Mouse (Mus musculus) urinary bladder, postnatal 14 days (tissue): ENCODE results near the gene Sfxn3.
"Not testable (repeated sequence)": the region's sequence is repeated elsewhere in the genome, so short reads cannot be mapped to it uniquely, and the experiment has no call there.

ENCODE experiments used
- DNase-seq: peaks from one replicate; pipeline ENCODE4 v3.0.0; 2021; ENCODE audit warnings: low spot score

Gene Sfxn3

DNA sequence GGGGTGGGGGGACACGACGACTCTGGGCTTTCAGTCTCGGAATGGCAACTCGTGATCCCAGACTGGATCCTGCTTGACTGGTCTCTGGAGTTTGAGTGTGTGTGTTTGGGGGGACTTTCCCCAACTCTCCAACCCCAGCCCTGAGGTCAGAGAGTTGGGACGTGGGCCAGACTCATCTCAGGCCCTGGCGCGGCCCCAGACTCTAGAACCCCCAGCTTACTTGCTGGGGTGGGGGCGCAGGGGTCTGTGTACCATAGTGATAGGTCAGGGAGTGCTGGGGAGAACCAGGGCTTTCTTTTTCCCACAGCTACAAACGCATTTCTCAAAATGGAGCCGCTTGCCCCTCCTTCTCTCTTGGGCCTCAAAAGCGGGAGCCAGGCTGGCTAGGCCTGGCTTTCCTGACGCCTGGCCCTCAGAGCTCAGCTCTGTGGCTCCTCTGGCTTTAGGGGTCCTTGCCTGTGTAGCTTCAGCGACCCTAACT, 28.9 kb upstream of the Sfxn3 start:
- no peak for DNase-seq

DNA sequence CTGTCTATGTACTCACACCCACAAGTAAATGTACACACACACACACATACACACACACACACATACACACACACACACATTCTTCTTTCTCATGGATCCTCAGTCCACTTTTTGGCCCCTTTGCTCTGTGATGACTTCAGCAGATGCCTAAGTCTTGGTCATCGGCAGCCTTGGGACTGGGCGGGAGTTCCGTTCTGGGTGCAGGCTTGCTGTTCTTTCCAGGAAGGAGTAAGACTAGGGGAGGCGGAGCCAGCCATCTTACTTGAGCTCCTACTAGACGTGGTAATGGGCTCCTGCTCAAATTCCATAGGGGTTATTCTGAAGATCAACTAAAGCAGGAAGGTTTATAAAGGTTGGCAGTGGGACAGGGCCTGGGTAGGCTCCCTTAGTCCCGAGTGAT, 27.0 kb upstream of the Sfxn3 start:
- DNase-seq: peak; percentile 69

DNA sequence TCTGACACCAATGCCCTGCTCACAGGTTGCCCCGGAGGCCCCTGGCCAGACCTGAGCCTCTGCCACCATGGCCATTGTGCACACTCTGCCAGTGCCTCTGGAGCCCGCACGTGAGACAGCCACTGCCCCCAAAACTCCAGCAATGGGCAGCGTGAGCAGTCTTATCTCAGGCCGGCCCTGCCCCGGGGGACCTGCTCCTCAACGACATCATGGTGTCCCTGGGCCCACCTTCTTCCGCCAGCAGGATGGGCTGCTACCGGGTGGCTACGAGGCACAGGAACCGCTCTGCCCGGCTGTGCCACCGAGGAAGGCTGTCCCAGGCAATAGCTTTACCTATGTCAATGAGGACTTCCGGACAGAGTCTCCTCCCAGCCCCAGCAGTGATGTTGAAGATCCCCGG, 25.9 kb upstream of the Sfxn3 start:
- DNase-seq: no peak

DNA sequence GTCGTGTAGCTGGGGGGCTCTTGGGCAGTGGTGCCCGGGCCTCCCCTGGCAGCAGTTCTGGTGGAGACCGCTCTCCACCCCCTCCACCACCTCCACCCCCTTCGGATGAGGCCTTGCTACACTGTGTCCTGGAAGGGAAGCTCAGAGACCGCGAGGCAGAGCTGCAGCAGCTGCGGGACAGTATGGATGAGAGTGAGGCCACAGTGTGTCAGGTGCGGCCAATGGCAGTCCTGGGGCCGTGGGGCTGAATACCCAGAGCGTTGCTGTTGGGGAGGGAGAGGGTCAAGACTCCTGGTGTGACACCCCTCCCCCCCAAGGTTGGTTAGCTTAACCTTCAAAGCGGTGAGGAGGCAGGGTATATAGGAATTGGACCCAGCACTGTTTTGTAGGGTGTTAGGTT, 23.3 kb upstream of the Sfxn3 start:
- no peak for DNase-seq

DNA sequence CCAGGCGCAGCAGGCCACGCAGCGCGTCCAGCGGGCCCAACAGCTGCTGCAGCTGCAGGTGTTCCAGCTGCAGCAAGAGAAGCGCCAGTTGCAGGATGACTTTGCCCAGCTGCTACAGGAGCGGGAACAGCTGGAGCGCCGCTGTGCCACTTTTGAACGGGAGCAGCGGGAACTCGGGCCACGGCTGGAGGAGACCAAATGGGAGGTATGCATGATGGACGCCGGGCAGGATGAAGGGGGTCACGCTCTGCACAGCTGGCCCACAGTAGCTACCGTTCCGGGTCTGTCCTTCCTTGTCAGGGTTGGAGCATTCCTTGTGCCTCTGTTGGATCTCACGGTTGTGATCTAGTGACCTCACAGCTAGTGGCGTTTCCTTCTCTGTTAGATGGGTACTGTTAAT, 22.5 kb upstream of the Sfxn3 start:
- no peak for DNase-seq

DNA sequence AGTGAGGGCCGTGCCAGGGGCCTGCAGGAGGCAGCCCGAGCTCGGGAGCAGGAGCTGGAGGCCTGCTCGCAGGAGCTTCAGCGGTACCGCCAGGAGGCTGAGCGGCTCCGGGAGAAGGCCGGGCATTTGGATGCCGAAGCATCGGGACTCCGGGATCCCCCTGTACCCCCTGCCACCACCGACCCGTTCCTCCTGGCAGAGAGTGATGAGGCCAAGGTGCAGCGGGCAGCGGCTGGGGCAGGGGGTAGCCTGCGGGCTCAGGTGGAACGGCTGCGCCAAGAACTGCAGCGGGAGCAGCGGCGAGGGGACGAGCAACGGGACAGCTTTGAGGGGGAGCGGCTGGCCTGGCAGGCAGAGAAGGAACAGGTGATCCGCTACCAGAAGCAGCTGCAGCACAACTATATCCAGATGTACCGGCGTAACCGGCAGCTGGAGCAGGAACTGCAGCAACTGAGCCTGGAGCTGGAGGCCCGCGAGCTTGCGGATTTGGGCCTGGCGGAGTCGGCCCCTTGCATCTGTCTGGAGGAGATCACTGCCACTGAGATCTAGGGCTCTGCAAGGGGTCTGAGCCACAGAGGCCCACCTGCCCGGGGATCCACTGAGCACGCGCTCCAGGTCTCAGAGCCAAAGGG, 21.2 kb upstream of the Sfxn3 start:
- DNase-seq: no peak

GRCm38 (mm10) chr19:45026958-45027670, 20.2 kb upstream of the Sfxn3 start:
- DNase-seq: no peak

- no peak for DNase-seq
Measured at GRCm38 (mm10) chr19:45027848-45028247, 19.5 kb upstream of the Sfxn3 start.

- no peak for DNase-seq
Measured at GRCm38 (mm10) chr19:45028746-45029145, 18.6 kb upstream of the Sfxn3 start.

DNA sequence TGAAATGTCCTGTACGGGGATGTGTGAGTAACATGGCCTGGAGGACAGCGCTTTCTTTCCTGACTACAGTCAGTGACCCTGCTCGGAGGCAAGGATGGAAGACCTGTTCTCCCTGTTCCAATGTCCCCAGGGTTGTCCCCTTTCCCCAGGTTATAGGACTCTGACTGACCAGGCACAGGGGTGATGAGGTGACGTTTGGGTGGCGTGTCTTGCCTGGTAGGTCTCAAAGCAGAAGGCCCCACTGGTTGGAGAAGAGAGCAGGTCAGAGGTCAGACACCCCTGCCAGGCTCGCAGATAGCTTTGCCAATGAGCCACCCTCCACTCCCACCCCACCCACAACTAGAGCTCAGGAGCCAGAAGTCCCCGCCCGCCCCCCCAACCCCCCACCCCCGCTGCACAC, 17.7 kb upstream of the Sfxn3 start:
- no peak for DNase-seq

DNA sequence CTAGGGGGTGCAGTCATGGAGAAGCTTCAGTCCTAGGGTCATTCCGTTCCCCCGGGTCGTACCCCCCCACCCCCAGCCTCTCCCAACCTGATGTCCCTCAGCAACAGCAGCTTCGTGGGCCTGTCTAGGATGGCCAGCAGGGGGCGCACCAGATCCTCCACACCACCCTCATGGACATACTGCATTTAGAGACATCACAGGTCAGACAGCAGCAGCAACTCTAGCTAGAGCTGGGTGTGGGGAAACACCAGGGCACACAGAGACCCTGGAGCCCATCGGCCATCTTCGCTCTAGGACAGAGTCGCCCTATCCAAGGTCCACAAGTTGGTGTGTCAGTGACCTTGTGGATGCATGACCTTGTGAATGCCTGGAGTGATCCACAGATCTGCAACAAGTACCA, 17.2 kb upstream of the Sfxn3 start:
- peak; percentile 70 for DNase-seq

GRCm38 (mm10) chr19:45030746-45031693, 16.3 kb upstream of the Sfxn3 start:
- peak; percentile 83 for DNase-seq

DNA sequence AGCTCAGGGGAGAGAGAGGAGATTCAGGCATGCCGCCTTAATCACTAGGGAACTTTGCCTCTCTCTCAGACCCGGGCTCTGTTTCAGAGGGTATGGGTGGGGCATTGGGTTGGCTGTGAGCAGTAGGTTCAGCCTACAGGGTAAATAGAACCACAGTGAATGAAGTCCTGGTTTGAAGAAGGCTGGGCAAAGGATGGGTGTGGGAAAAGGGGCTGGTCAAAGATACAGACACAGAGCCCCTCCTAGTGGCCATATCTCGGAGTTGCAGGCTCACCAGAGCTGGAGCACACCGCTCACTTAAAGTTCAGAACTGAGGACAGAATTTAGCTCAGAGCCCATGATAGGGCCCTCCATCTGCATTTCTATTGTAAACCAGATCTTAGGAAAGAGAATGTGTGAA, 15.5 kb upstream of the Sfxn3 start:
- DNase-seq: peak; percentile 84

GRCm38 (mm10) chr19:45032570-45033332, 14.6 kb upstream of the Sfxn3 start:
- DNase-seq: peak; percentile 61

DNA sequence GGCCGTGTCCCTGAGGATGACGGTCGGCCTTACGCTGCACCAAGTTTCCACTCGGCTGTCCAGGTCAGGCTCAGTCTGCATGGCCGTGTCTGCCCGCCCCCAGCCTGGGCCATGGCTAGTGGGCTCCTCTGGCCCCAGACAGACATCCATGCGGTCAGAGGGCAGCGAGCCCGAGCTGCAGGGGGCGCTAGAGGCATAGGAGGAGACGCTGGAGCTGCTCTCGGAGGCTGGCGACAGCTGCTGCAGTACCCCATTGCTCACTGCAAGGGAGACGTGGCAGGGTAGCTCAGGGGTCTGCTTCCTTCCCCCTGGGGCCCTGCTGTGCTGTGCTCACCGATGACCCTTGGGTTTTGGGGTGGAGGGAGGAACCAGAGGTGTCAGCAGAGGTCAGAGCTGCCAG, 10.4 kb upstream of the Sfxn3 start:
- peak; percentile 73 for DNase-seq

GRCm38 (mm10) chr19:45038198-45038597, 9.1 kb upstream of the Sfxn3 start:
- not testable (repeated sequence) for DNase-seq

GRCm38 (mm10) chr19:45040214-45040613, 7.1 kb upstream of the Sfxn3 start:
- DNase-seq: no peak

DNA sequence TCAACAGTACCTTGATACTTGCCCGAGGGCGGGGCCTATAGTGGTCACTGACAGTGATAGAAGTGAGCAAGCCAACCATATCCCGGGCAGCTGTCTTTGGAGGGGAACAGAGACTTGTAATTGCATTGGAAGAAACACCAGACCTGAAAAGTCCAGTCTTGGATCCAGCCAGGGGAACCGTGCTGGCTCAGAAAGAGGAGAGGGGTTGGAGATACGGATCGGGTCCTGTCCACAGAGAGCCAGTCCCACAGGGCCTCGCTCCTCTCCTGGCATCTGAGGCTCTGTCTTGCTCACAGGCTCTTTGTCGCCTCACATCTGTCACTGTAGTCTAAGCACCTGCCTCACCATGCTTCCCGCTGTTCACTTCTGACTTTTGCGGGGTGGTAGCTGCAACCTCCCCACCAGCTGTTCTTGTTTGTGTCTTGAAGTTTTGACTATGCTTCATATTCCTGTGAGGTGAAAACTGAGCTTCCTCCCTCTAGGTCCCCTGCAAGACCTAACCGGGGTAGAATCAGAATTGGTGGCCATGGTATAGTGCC, 2.8 kb upstream of the Sfxn3 start:
- no peak for DNase-seq

GRCm38 (mm10) chr19:45045236-45045635, 2.1 kb upstream of the Sfxn3 start:
- DNase-seq: no peak

DNA sequence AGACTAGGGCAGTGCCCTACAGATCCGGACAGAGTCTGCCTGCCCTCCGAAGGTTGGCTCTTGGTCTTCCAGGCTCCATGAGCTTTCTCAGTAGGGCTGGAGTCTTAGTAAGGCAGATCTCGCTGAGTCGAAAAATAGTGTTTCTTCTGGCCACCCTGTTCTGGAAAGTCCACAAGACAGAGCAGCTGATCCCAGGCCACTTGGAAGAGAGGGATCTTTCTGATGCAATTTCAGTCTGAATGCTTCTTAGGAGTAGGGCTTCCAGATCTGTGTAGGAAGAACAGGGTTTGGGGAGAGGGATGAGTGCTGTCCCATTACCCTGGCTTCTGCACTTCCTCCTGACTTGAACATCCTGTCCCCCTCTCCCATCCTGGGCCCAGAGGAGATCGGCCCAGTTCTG, 1.7 kb upstream of the Sfxn3 start, which contains the start of gene Pdzd7:
TSS of gene Pdzd7 (minus strand) at position 67 of the 400 bp plus-strand sequence.
- DNase-seq: no peak

- DNase-seq: peak; percentile 95
Measured at GRCm38 (mm10) chr19:45046523-45047321, 581 bp upstream of the Sfxn3 start.
